Mouse (Mus musculus): ENCODE results near the gene Myoz2.

Gene Myoz2

DNA sequence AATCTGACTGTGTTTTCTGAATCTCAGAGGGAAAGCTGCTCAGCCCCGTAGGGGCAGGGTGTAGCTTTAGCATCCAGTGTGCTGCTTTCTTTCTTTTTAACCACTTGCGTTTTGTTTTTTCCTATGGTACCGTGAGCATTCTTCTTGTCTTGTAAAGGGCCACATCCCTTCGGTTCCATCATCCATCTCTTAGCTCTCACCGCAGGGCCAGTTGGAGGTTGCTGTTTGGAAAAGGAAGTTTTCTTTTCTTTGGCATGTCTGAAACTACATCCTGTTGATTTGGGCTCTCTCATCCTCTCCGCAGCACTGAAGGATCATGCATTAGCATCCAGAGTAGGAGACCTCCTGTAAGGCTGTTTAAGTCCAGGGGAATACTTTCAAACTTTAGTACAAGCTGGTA is 25.4 kb downstream of the Myoz2 start:
- DNase-seq (ENCODE audit: low read depth in 2 of 2, low spot score in 2 of 2) = no peak

- DNase-seq (ENCODE audit: low read depth in 2 of 2, low spot score in 2 of 2) = no peak
Observed at GRCm38 (mm10) chr3:123007386-123007785, 27.4 kb downstream of the Myoz2 start.

DNA sequence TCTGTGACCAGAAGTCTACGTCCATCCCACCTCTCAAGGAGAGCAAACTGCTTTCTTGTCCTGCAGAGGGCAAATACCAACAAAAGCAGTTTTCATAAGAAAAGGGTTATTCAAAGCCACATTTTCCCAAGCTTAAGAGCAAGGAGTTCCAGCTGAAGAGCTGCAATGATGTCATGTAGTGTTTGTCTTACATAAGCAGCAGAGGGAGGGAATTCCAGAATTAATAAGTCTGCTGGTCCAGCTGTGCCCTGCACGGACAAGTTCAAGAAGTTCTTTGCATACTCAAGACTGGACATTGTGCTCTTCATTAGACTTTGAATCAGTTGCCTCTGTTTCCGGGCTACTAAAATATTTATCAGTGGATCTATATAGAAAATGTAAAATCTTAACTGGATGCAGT is 33.8 kb downstream of the Myoz2 start:
- DNase-seq (ENCODE audit: low read depth in 2 of 2, low spot score in 2 of 2) = no peak

GRCm38 (mm10) chr3:122998511-122998910 is 36.3 kb downstream of the Myoz2 start:
- DNase-seq (ENCODE audit: low read depth in 2 of 2, low spot score in 2 of 2) = no peak

DNA sequence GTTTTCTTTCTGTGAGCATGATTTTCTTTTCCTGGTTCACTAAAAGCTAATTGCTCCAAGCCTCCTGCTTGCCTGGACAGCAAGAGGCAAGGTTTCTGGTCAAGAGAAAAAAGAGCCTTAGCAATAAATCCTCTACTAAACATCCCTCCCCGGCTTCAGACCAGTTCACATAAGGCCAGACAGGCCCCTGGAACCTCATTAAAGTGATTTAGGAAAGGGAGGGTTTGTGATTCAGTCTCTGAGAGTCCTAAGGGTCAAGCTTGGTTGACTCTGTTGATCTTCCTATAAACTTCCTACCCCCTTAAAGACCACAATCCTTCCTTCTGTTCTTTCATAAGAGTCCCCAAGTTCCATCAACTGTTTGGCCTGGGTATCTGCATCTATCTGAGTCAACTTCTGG is 37.8 kb downstream of the Myoz2 start:
- DNase-seq (ENCODE audit: low read depth in 2 of 2, low spot score in 2 of 2) = no peak

DNA sequence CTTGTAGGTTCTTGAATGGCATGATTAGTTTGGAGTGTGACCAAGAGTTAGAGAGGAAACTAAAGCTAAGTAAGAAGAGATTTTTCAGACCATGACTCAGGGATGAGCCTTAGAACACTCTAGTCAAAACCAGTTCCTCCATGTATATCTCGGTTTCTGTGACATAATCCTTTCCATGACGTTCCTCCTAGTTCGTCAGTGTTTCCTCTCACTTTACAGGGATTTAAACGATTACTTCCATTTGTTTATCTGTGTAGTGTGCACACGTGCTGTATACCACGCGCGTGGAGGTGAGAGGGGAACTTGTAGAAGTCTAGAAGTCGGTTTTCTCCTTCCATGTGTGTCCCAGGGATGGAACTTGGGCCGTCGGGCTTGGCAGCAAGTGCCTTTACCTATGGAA is 47.9 kb downstream of the Myoz2 start:
- no peak for DNase-seq (ENCODE audit: low read depth in 2 of 2, low spot score in 2 of 2)

DNA sequence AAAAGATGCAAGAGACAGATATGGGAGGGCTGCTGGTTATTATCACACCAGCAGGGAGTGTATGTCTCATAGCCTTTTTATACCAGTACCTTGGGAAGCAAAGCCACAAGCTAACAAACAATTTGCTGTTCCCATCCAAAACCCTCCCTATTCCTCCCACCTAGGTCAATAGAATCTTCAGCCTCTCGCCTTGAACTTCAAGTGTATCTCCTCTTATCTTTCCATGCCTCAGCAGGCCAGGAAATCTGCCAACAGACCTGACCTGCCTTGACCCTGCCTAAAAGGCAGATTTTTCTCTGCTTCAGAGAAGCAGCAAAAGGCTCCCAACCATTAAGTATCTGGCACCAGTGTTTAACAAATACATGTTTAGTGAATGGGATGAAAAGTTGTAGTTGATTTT is 48.4 kb downstream of the Myoz2 start:
- DNase-seq (ENCODE audit: low read depth in 2 of 2, low spot score in 2 of 2) = no peak

DNA sequence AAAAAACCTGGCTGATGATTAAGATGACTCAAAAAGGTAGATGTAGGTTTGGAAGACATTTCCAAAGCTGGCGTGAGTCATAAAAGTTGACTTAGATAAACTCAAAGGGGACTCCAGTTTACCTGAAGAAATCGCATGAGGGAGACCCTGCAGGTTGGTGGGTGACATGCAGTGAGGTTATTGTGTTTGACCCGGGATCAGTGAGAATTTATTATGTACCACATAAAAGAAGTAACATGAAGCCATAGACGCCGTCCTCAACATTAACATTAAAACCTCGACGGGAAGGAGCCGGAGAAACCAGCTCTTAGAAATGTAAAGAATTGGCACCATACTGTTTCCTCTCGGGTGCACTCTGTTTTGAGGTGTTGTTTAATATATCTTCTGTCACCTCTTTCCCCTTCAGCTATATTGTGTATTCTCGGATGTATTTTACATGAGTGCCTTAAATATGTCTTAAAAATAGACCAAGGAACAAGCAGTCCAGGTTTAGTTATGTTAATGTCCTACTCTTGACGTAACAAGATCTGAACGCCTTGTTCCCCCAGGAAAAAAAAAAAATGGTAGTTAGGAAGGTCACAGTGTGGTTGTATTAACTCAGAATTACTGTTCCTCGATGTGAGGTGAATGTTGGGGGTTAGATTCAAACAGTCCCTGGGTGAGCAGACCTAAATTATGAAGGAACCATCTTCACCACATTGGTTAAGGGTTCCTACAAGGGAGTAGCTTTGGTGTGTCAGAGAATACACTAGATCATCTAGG is 49.5 kb downstream of the Myoz2 start:
- DNase-seq (ENCODE audit: low read depth in 2 of 2, low spot score in 2 of 2) = no peak

DNA sequence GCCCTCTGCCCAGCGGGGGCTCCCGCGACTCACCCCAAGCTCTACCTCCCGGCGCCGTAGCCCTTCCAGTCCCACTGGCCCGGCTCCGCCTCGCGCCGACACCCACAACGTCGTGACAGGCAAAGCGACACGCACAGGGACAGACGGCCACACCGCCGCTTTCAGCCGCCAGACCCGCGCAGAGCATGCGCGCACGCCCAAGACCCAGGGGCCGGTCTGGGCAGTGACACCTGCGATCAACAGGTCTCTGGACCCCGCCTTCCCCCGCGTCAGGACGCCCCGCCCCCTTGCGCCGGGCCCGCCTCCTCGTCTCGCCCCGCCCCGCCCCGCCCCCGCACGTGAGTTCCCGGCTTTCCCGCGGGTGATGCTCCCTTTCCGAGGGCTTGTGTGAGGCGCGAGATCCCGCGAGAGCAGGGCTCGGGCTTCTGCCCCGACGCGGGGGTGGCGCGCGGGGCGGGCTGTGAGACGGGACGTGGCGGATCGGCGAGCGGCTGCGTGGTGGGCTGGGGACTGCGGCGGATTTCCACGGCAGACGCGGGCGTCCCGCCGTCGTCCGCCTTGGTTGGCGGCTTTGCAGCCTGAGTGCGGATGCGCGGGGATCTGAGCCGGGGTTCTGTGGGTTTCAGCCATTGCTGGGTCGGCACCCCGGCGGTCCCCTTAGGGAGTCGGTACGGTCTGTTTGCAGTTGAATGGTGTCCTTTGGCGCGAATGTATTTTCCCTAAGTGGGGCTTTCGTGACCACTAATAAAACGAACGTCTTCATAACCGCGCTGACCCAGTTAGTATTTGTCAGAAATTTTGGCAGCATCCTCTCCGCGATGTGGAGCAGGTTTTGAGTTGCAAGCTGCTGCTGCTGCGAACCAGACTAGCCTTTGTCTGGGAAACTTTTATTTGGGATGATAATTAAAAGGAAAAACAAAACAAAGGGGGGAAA is 50.3 kb downstream of the Myoz2 start, which contains the start of gene Usp53:
Gene Usp53, minus strand, starts transcription at position 262 of the 934 bp plus-strand sequence.
- DNase-seq (ENCODE audit: low read depth in 2 of 2, low spot score in 2 of 2) = peak; percentile 89

DNA sequence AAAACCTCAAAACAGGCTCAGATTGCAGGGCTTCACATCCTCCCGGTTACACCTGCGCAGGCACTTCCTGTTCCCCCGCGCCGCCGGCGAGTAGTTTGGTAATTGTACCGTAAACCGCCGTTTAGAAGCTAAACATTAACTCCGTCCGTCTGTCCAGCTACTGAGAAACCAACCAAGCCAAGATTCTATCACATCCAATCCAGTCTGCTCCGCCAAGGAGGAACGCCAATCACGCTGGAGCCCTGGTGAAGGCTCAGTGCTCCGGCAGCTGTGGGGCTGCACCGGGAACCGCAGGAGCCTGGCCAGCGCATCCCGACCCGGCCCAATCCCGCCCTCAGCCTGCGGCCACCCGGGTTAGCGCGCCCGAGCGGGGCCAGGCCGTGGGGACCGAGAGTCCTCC is 51.0 kb downstream of the Myoz2 start:
- DNase-seq (ENCODE audit: low read depth in 2 of 2, low spot score in 2 of 2) = peak; percentile 33 to 41

- DNase-seq (ENCODE audit: low read depth in 2 of 2, low spot score in 2 of 2) = no peak
Observed at GRCm38 (mm10) chr3:122975964-122976363, 58.9 kb downstream of the Myoz2 start.

- no peak for DNase-seq (ENCODE audit: low read depth in 2 of 2, low spot score in 2 of 2)
Observed at GRCm38 (mm10) chr3:122975363-122975762, 59.5 kb downstream of the Myoz2 start.

DNA sequence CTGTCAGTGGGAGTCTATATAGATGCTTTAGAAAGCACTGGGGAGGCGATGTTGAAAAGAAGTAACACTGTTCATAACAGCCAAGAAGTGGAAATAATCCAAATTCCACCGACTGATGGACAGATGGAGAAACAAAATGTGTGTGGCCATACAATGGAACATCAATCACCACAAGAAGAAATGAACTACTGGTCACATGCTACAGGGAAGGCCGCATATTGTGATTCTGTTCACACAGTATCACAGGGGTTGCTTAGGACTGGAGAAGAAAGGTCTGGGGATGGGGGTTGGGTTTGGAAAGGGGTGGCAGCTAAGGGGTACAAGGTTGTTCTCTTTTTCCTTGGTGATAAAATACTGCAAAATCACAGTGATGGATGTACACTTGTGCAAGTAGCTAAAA is 60.0 kb downstream of the Myoz2 start:
- no peak for DNase-seq (ENCODE audit: low read depth in 2 of 2, low spot score in 2 of 2)

GRCm38 (mm10) chr3:122972126-122972822 is 62.5 kb downstream of the Myoz2 start:
- no peak for DNase-seq (ENCODE audit: low read depth in 2 of 2, low spot score in 2 of 2)

- no peak for DNase-seq (ENCODE audit: low read depth in 2 of 2, low spot score in 2 of 2)
Observed at GRCm38 (mm10) chr3:122968391-122968790, 66.4 kb downstream of the Myoz2 start.

DNA sequence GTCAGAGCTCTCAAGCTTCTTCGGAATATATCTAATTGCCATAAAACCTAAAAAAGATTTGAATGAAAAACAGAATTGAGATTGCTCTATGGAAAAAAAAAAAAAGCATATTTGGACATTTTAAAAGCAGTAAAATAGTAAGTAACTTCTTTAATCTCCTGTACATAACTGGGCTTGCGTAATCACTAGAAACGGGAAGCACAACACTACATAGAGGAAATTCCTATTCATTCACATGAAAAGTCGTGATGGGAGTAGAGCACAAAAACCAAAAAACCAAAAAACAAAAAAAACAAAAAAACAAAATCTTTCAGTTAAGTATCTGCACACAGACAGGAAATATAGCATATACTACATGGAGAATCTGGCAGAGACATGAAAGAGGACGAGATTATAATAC is 70.5 kb downstream of the Myoz2 start:
- no peak for DNase-seq (ENCODE audit: low read depth in 2 of 2, low spot score in 2 of 2)

Measured in CD8-positive naive resting alpha-beta T cell, adult 2 months (primary cell).